Mouse (Mus musculus) cerebellum, adult 2 months (tissue): Measurements from ENCODE around the gene Coro1c.

ENCODE experiments used
- CTCF ChIP-seq: fragments of 200-500 bp; IDR thresholded peaks from 2 replicates; pipeline ENCODE4 v1.5.1; 2011; ENCODE audit warnings: low read depth, mild to moderate bottlenecking, control low read depth, low read length, moderate library complexity, borderline replicate concordance; ENCODE audit not compliant: insufficient read depth
- POLR2A ChIP-seq: fragments of 200-500 bp; IDR thresholded peaks from 2 replicates; pipeline ENCODE4 v1.6.1; 2011; ENCODE audit warnings: low read length, control low read depth, borderline replicate concordance; ENCODE audit not compliant: insufficient read depth

- TF ChIP-seq POLR2A = no peak
- no peak for TF ChIP-seq CTCF
Observed at GRCm38 (mm10) chr5:113906958-113907735, 1.4 kb downstream of the Coro1c start.
